Mouse (Mus musculus) common myeloid progenitor, adult 5-6 weeks (primary cell): Measurements from ENCODE around the gene Gucy2d. TPM values are rescaled to one million over a fixed set of nuclear protein-coding genes. Genes with fewer than 3 reads are reported as not detected.

Experiments used
- ATAC-seq: replicated peaks from 2 replicates; pipeline ENCODE4 v1.8.0; 2016; ENCODE audit warnings: low read depth, mild to moderate bottlenecking, moderate TSS enrichment, inconsistent platforms; ENCODE audit not compliant: poor library complexity, severe bottlenecking
- total RNA-seq: library from RNA; stranded (forward); fragments of 200-1000, 187-1606 nt; gene quantifications from 2 replicates; pipeline ENCODE4 v1.2.3, GENCODE M21; 2017

Gucy2d gene
- total RNA-seq, result not detected in 2 replicates

- no peak for ATAC-seq
These were observed at the start of gene Gucy2d for GRCm38 (mm10) chr7:98439956-98440466. Gene Gucy2d (plus strand): TSS chr7:98440416.

- no peak for ATAC-seq
These were observed 49.7 kb upstream of the Gucy2d start for GRCm38 (mm10) chr7:98390486-98390885.

- ATAC-seq, result no peak
These were observed 48.8 kb upstream of the Gucy2d start for GRCm38 (mm10) chr7:98391351-98391936.

- no peak for ATAC-seq
These were observed 47.6 kb upstream of the Gucy2d start for GRCm38 (mm10) chr7:98392466-98393201.

GRCm38 (mm10) chr7:98402582-98403574, 37.3 kb upstream of the Gucy2d start:
- no peak for ATAC-seq

- no peak for ATAC-seq
These were observed 36.2 kb upstream of the Gucy2d start for GRCm38 (mm10) chr7:98403996-98404395.

GRCm38 (mm10) chr7:98407615-98408014, 32.6 kb upstream of the Gucy2d start:
- ATAC-seq, result peak; percentile 68; the same call in 1 of the 2 replicates

GRCm38 (mm10) chr7:98413115-98413514, 27.1 kb upstream of the Gucy2d start:
- ATAC-seq, result no peak

- peak; percentile 70; the same call in 1 of the 2 replicates for ATAC-seq
These were observed 24.7 kb upstream of the Gucy2d start for GRCm38 (mm10) chr7:98415550-98415949.

- no peak for ATAC-seq
These were observed 24.2 kb upstream of the Gucy2d start for GRCm38 (mm10) chr7:98416020-98416419.

GRCm38 (mm10) chr7:98418031-98418805, 22.0 kb upstream of the Gucy2d start:
- ATAC-seq, result no peak

GRCm38 (mm10) chr7:98419366-98419765, 20.9 kb upstream of the Gucy2d start:
- no peak for ATAC-seq

GRCm38 (mm10) chr7:98423546-98423945, 16.7 kb upstream of the Gucy2d start:
- ATAC-seq, result no peak

GRCm38 (mm10) chr7:98424396-98424795, 15.8 kb upstream of the Gucy2d start:
- no peak for ATAC-seq

GRCm38 (mm10) chr7:98425551-98425950, 14.7 kb upstream of the Gucy2d start:
- no peak for ATAC-seq

- ATAC-seq, result no peak
These were observed 13.6 kb upstream of the Gucy2d start for GRCm38 (mm10) chr7:98426641-98427040.

- peak; percentile 97 for ATAC-seq
These were observed 12.9 kb upstream of the Gucy2d start for GRCm38 (mm10) chr7:98427115-98427835.

- ATAC-seq, result no peak
These were observed 10.6 kb upstream of the Gucy2d start for GRCm38 (mm10) chr7:98429579-98429978.

GRCm38 (mm10) chr7:98430785-98431184, 9.4 kb upstream of the Gucy2d start:
- no peak for ATAC-seq
